Mouse (Mus musculus) bone marrow macrophage, adult 2 months (primary cell): ENCODE data around the gene Fam49a.

Experiments
- CTCF ChIP-seq: IDR thresholded peaks from 2 replicates; pipeline ENCODE4 v1.5.1; 2012; ENCODE audit warnings: low read depth, mild to moderate bottlenecking, low read length, moderate library complexity
- POLR2A ChIP-seq: IDR thresholded peaks from 2 replicates; pipeline ENCODE4 v1.6.1; 2012; ENCODE audit warnings: mild to moderate bottlenecking, low read depth, low read length, borderline replicate concordance

- TF ChIP-seq CTCF, result no peak
- TF ChIP-seq POLR2A, result no peak
Measured at GRCm38 (mm10) chr12:12225706-12226105, 36.2 kb upstream of the Fam49a start.
